Mouse (Mus musculus): ENCODE measurements around the gene Crybg1.

DNA sequence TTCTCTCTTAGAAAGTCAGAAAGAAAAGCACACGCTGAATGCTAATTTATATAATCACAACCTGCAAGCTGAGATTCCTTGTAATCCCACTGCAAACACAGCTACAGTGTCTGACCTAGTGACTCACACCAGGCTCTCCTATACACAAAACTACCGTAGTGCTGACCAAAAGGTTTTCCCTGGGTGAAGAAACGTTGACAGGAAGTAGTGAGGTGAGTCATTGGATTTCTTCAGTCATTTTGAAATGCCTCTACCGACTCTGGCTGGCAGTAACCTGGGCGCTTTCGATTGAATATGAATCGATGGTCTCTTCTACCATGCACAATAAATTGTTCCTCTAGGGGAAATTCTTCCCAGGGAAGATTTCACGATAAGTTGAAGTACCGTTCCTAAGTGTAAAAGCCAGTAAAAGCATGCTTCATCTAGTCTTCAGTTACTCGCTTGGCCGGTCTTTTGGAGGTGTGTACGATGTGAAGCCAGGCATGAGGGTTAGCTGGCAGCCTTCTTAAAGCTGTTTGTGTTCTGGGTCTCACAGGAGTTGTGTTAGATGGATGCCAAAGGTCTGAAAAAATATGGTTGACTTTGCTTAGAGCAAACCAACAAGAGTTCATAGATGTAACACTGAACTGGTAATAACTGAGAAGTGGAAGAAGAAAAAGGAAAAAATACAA is 36.5 kb downstream of the Crybg1 start:
- TF ChIP-seq POLR2A (IDR thresholded peaks at IDR 0.05; ENCODE audit: control insufficient read depth, low read depth, low read length), result no peak
- no peak for TF ChIP-seq CTCF (IDR thresholded peaks at IDR 0.05; ENCODE audit: control insufficient read depth, insufficient read depth, insufficient replicate concordance, low read depth, low read length)
